Mouse (Mus musculus) MEL (cell line): ENCODE data around the gene Fanca. TPM values are rescaled to one million over a fixed set of nuclear protein-coding genes. Genes with fewer than 3 reads are reported as not detected.

ENCODE experiments used
- DNase-seq: peaks from one replicate; pipeline ENCODE4 v3.0.0; 2011; ENCODE audit warnings: low read depth, low spot score
- H3K27ac ChIP-seq: 2 replicates; pipeline ENCODE4 v1.5.1; 2012; ENCODE audit warnings: low read depth, mild to moderate bottlenecking, control low read depth, low read length, moderate library complexity; ENCODE audit not compliant: control insufficient read depth
- H3K27me3 ChIP-seq, 2 experiments: fragments of 150-350 bp in 1 of 2; sonication (generic) in 1 of 2; 2 replicates each; pipeline ENCODE4 v1.6.1; 2012; ENCODE audit warnings: low read length in 2 of 2, mild to moderate bottlenecking in 2 of 2, improper control_type of control experiment in 1 of 2, moderate library complexity in 1 of 2; ENCODE audit not compliant: insufficient read depth in 2 of 2, control insufficient read depth in 1 of 2
- H3K36me3 ChIP-seq, 2 experiments: 2 replicates each; pipeline ENCODE4 v1.6.1; 2012 to 2014; ENCODE audit warnings: low read length in 2 of 2, improper control_type of control experiment in 1 of 2, inconsistent platforms in 1 of 2, mild to moderate bottlenecking in 1 of 2; ENCODE audit not compliant: insufficient read depth in 2 of 2, control insufficient read depth in 1 of 2
- H3K4me1 ChIP-seq, 2 experiments: fragments of 150-350 bp in 1 of 2; sonication (generic) in 1 of 2; 2 replicates each; pipeline ENCODE4 v1.6.1; 2012; ENCODE audit warnings: low read length in 2 of 2, improper control_type of control experiment in 1 of 2, mild to moderate bottlenecking in 1 of 2; ENCODE audit not compliant: insufficient read depth in 2 of 2, control insufficient read depth in 1 of 2
- H3K4me3 ChIP-seq, 2 experiments: fragments of 150-350 bp in 1 of 2; sonication (generic) in 1 of 2; 2 replicates each; pipeline ENCODE4 v1.5.1; 2012; ENCODE audit warnings: low read depth in 2 of 2, low read length in 2 of 2, mild to moderate bottlenecking in 2 of 2, moderate library complexity in 2 of 2, control low read depth in 1 of 2, improper control_type of control experiment in 1 of 2; ENCODE audit not compliant: control insufficient read depth in 1 of 2, insufficient read depth in 1 of 2
- H3K79me2 ChIP-seq: 2 replicates; pipeline ENCODE4 v1.6.1; 2012; ENCODE audit warnings: mild to moderate bottlenecking, low read length, moderate library complexity; ENCODE audit not compliant: control insufficient read depth, poor library complexity, insufficient read depth
- H3K9ac ChIP-seq: 2 replicates; pipeline ENCODE4 v1.6.1; 2012; ENCODE audit warnings: low read depth, mild to moderate bottlenecking, control low read depth, low read length, moderate library complexity; ENCODE audit not compliant: control insufficient read depth, poor library complexity, severe bottlenecking
- H3K9me3 ChIP-seq: fragments of 150-350 bp; sonication (generic); replicated peaks from 2 replicates; pipeline ENCODE4 v1.6.1; 2012; ENCODE audit warnings: mild to moderate bottlenecking, low read length, improper control_type of control experiment, moderate library complexity; ENCODE audit not compliant: insufficient read depth
- BHLHE40 ChIP-seq: IDR thresholded peaks from 2 replicates; pipeline ENCODE4 v1.6.1; 2012; ENCODE audit warnings: low read depth, mild to moderate bottlenecking, inconsistent platforms, low read length, improper control_type of control experiment, borderline replicate concordance
- CHD2 ChIP-seq: IDR thresholded peaks from 2 replicates; pipeline ENCODE4 v1.6.1; 2011; ENCODE audit warnings: low read length, improper control_type of control experiment
- CTCF ChIP-seq, 3 experiments: IDR thresholded peaks in 2 of 3; conservative IDR thresholded peaks in 1 of 3; 2 replicates each; pipeline ENCODE4 v1.5.1; 2011 to 2012; ENCODE audit warnings: low read length in 3 of 3, low read depth in 2 of 3, mild to moderate bottlenecking in 2 of 3, improper control_type of control experiment in 1 of 3, inconsistent platforms in 1 of 3, mixed read lengths in 1 of 3, moderate library complexity in 1 of 3; ENCODE audit not compliant: control insufficient read depth in 1 of 3, insufficient read depth in 1 of 3, poor library complexity in 1 of 3, severe bottlenecking in 1 of 3
- E2F4 ChIP-seq: IDR thresholded peaks from 2 replicates; pipeline ENCODE4 v1.6.1; 2011; ENCODE audit warnings: low read depth, low read length, improper control_type of control experiment, borderline replicate concordance
- ELF1 ChIP-seq: IDR thresholded peaks from 2 replicates; pipeline ENCODE4 v1.6.1; 2014; ENCODE audit warnings: low read depth, mild to moderate bottlenecking, inconsistent platforms, low read length, improper control_type of control experiment, moderate library complexity
- EP300 ChIP-seq, 2 experiments: IDR thresholded peaks; 2 replicates each; pipeline ENCODE4 v1.6.1; 2011; ENCODE audit warnings: improper control_type of control experiment in 2 of 2, low read length in 2 of 2, low read depth in 1 of 2, mild to moderate bottlenecking in 1 of 2
- ETS1 ChIP-seq: IDR thresholded peaks from 2 replicates; pipeline ENCODE4 v1.6.1; 2012; ENCODE audit warnings: low read depth, mild to moderate bottlenecking, inconsistent platforms, low read length, improper control_type of control experiment, moderate library complexity
- GATA1 ChIP-seq: IDR thresholded peaks from 2 replicates; pipeline ENCODE4 v1.6.1; 2011; ENCODE audit warnings: low read depth, low read length, improper control_type of control experiment
- HCFC1 ChIP-seq: IDR thresholded peaks from 2 replicates; pipeline ENCODE4 v1.6.1; 2012; ENCODE audit warnings: low read depth, mild to moderate bottlenecking, inconsistent platforms, low read length, improper control_type of control experiment, moderate library complexity
- JUND ChIP-seq: IDR thresholded peaks from 2 replicates; pipeline ENCODE4 v1.6.1; 2011; ENCODE audit warnings: low read depth, mild to moderate bottlenecking, improper control_type of control experiment, low read length
- MAFK ChIP-seq: IDR thresholded peaks from 2 replicates; pipeline ENCODE4 v1.6.1; 2011; ENCODE audit warnings: low read depth, mild to moderate bottlenecking, low read length, improper control_type of control experiment, borderline replicate concordance
- MAX ChIP-seq: IDR thresholded peaks from 2 replicates; pipeline ENCODE4 v1.6.1; 2011; ENCODE audit warnings: low read length, improper control_type of control experiment
- MAZ ChIP-seq: IDR thresholded peaks from 2 replicates; pipeline ENCODE4 v1.6.1; 2012; ENCODE audit warnings: low read depth, mild to moderate bottlenecking, inconsistent platforms, low read length, improper control_type of control experiment
- MEF2A ChIP-seq: IDR thresholded peaks from 2 replicates; pipeline ENCODE4 v1.6.1; 2014; ENCODE audit warnings: low read depth, mild to moderate bottlenecking, inconsistent platforms, low read length, improper control_type of control experiment; ENCODE audit not compliant: poor library complexity, insufficient replicate concordance, severe bottlenecking; ENCODE audit errors: extremely low read depth
- MXI1 ChIP-seq: IDR thresholded peaks from 2 replicates; pipeline ENCODE4 v1.6.1; 2011; ENCODE audit warnings: mild to moderate bottlenecking, low read depth, low read length, improper control_type of control experiment
- MYB ChIP-seq: IDR thresholded peaks from 2 replicates; pipeline ENCODE4 v1.6.1; 2011; ENCODE audit warnings: mild to moderate bottlenecking, low read depth, low read length, improper control_type of control experiment
- MYC ChIP-seq: IDR thresholded peaks from 2 replicates; pipeline ENCODE4 v1.6.1; 2011; ENCODE audit warnings: low read depth, mild to moderate bottlenecking, low read length, improper control_type of control experiment, moderate library complexity
- NRF1 ChIP-seq: IDR thresholded peaks from 2 replicates; pipeline ENCODE4 v1.6.1; 2014; ENCODE audit warnings: low read depth, mild to moderate bottlenecking, inconsistent platforms, low read length, improper control_type of control experiment, moderate library complexity; ENCODE audit not compliant: poor library complexity, insufficient read depth, severe bottlenecking
- POLR2A ChIP-seq, 2 experiments: IDR thresholded peaks; 2 replicates each; pipeline ENCODE4 v1.6.1; 2011 to 2012; ENCODE audit warnings: low read length in 2 of 2, mild to moderate bottlenecking in 2 of 2, control low read depth in 1 of 2, improper control_type of control experiment in 1 of 2, low read depth in 1 of 2, moderate library complexity in 1 of 2; ENCODE audit not compliant: control insufficient read depth in 1 of 2, insufficient read depth in 1 of 2, poor library complexity in 1 of 2
- POLR2AphosphoS2 ChIP-seq: IDR thresholded peaks from 2 replicates; pipeline ENCODE4 v1.6.1; 2011; ENCODE audit warnings: low read length, improper control_type of control experiment
- POLR2AphosphoS5 ChIP-seq: IDR thresholded peaks from 2 replicates; pipeline ENCODE4 v1.6.1; 2012; ENCODE audit warnings: low read depth, borderline replicate concordance, mild to moderate bottlenecking, inconsistent platforms, low read length, moderate library complexity, mixed read lengths
- RCOR1 ChIP-seq: IDR thresholded peaks from 2 replicates; pipeline ENCODE4 v1.6.1; 2012; ENCODE audit warnings: low read depth, mild to moderate bottlenecking, inconsistent platforms, low read length, improper control_type of control experiment
- SIN3A ChIP-seq: IDR thresholded peaks from 2 replicates; pipeline ENCODE4 v1.6.1; 2012; ENCODE audit warnings: low read length, improper control_type of control experiment, inconsistent platforms
- TAL1 ChIP-seq: IDR thresholded peaks from 2 replicates; pipeline ENCODE4 v1.6.1; 2012; ENCODE audit warnings: mild to moderate bottlenecking, inconsistent platforms, low read length, moderate library complexity, mixed read lengths
- TCF12 ChIP-seq: IDR thresholded peaks from 2 replicates; pipeline ENCODE4 v1.6.1; 2014; ENCODE audit warnings: low read depth, mild to moderate bottlenecking, inconsistent platforms, low read length, improper control_type of control experiment, moderate library complexity
- UBTF ChIP-seq: IDR thresholded peaks from 2 replicates; pipeline ENCODE4 v1.6.1; 2012; ENCODE audit warnings: low read depth, mild to moderate bottlenecking, inconsistent platforms, low read length, improper control_type of control experiment, moderate library complexity, borderline replicate concordance; ENCODE audit not compliant: insufficient read depth
- USF1 ChIP-seq: IDR thresholded peaks from 2 replicates; pipeline ENCODE4 v1.6.1; 2014; ENCODE audit warnings: low read depth, mild to moderate bottlenecking, inconsistent platforms, low read length, improper control_type of control experiment, moderate library complexity
- USF2 ChIP-seq, 2 experiments: IDR thresholded peaks; 2 replicates each; pipeline ENCODE4 v1.6.1; 2011 to 2012; ENCODE audit warnings: improper control_type of control experiment in 2 of 2, low read length in 2 of 2, borderline replicate concordance in 1 of 2, inconsistent platforms in 1 of 2, low read depth in 1 of 2, mild to moderate bottlenecking in 1 of 2; ENCODE audit not compliant: insufficient read depth in 1 of 2
- ZKSCAN1 ChIP-seq: IDR thresholded peaks from 2 replicates; pipeline ENCODE4 v1.6.1; 2012; ENCODE audit warnings: low read depth, mild to moderate bottlenecking, inconsistent platforms, low read length, improper control_type of control experiment, moderate library complexity
- ZMIZ1 ChIP-seq: IDR thresholded peaks from 2 replicates; pipeline ENCODE4 v1.6.1; 2012; ENCODE audit warnings: low read depth, mild to moderate bottlenecking, inconsistent platforms, low read length, improper control_type of control experiment, moderate library complexity
- polyA plus RNA-seq, 2 experiments: library from polyadenylated mRNA; stranded (reverse) in 1 of 2; unstranded in 1 of 2; fragments of >175 nt in 1 of 2; fragments of >200 nt in 1 of 2; gene quantifications; 2 replicates each; pipeline versions ENCODE4 v1.2.1 to v1.2.4; 2012; ENCODE audit warnings: low replicate concordance in 2 of 2, low read depth in 1 of 2; ENCODE audit not compliant: insufficient read length in 2 of 2, insufficient read depth in 1 of 2, missing spikeins in 1 of 2
- total RNA-seq: library from RNA; depleted of rRNA; stranded (reverse); fragments of 300-350 nt; gene quantifications from 2 replicates; pipeline ENCODE4 v1.2.3, GENCODE M21; 2012

Fanca gene
- total and polyA plus RNA-seq, 3 experiments = 32.2 to 75.9 TPM; not detected in 1

DNA sequence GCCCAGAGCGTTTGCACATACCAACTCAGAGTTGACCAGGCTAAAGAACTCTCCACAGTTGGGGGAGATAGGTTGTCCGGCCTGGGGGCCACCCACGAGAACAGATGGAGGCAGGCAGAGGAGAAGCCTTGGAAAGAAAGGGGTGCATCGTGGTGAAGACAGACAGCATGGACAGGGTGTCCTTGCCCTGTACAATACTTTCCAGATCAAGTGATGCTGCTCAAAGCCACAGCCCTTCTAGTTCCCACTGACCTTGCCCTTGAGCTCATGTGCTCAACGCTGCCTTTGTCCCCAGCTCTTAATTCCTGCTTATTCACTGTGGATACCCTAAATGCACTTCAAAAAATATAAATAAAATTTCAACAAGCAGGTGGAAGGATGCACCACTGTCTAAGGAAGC lies 43.9 kb downstream of the Fanca start:
- no peaks in the 10 kb centered on the region for H3K4me1 ChIP-seq
- H3K4me3 ChIP-seq = no peak overlapping the region
- DNase-seq = no peak
- H3K27me3 ChIP-seq = no peaks in the 10 kb centered on the region
- H3K36me3 ChIP-seq = no peaks in the 10 kb centered on the region; a peak in 2 of 4 replicates
- no peak overlapping the region for H3K9ac ChIP-seq
- H3K79me2 ChIP-seq = no peaks in the 10 kb centered on the region
- no peak overlapping the region for H3K27ac ChIP-seq
- TF ChIP-seq MAX (no peak), RCOR1 (no peak), MXI1 (no peak), NRF1 (no peak), EP300 (IDR thresholded peaks at IDR 0.05; ENCODE audit: low read depth in 1 of 2, low read length in 2 of 2) (no peak), CTCF (IDR thresholded peaks at IDR 0.05 in 2 of 3, conservative IDR thresholded peaks at IDR 0.05 in 1 of 3; ENCODE audit: control insufficient read depth in 1 of 3, insufficient read depth in 1 of 3, low read depth in 2 of 3, low read length in 3 of 3, poor library complexity in 1 of 3, severe bottlenecking in 1 of 3) (no peak), HCFC1 (no peak), CHD2 (no peak), JUND (no peak), SIN3A (no peak), BHLHE40 (no peak), E2F4 (no peak), POLR2AphosphoS5 (no peak), TAL1 (no peak), MYC (no peak), MAFK (no peak), ELF1 (no peak), MAZ (no peak)
- TF ChIP-seq, all 39 proteins: peak for 0
- H3K9me3 ChIP-seq = no peaks in the 10 kb centered on the region

DNA sequence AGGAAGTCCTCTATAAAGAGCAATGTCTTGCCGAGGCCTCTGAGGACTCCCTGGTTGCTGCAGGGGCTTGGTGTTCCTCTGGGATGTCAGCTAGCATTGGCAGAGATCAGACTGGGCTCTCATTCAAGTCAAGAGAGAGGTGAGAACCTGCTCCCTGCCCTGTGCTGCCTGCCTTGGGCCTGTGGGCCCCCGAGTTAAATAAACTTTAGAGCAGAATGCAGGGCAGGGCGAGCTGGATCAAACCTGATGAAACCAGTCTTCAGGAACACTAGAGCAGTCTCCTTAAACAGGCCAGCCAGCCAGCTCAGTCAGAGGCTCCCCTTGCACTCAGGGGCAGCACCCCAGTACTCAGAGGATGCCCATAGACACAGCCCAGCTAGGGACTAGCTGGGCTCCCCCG lies 46.5 kb downstream of the Fanca start:
- no peak for DNase-seq
- Histone ChIP-seq H3K9me3 (no peaks in the 10 kb centered on the region), H3K4me3 (no peak overlapping the region), H3K27ac (no peak overlapping the region), H3K79me2 (no peaks in the 10 kb centered on the region), H3K4me1 (no peaks in the 10 kb centered on the region), H3K9ac (no peak overlapping the region), H3K27me3 (no peaks in the 10 kb centered on the region), H3K36me3 (no peaks in the 10 kb centered on the region; a peak in 2 of 4 replicates)
- TF ChIP-seq USF2 (IDR thresholded peaks at IDR 0.05; ENCODE audit: borderline replicate concordance in 1 of 2, insufficient read depth in 1 of 2, low read depth in 1 of 2, low read length in 2 of 2) (no peak), POLR2A (IDR thresholded peaks at IDR 0.05; ENCODE audit: control insufficient read depth in 1 of 2, insufficient read depth in 1 of 2, low read depth in 1 of 2, low read length in 2 of 2, poor library complexity in 1 of 2) (no peak), MXI1 (no peak), MEF2A (no peak), E2F4 (no peak), MYB (no peak), ZKSCAN1 (no peak), ZMIZ1 (no peak), POLR2AphosphoS2 (no peak), GATA1 (no peak), ETS1 (no peak), TCF12 (no peak), UBTF (no peak), MAX (no peak), USF1 (no peak), MAFK (no peak), SIN3A (no peak), EP300 (IDR thresholded peaks at IDR 0.05; ENCODE audit: low read depth in 1 of 2, low read length in 2 of 2) (no peak), BHLHE40 (no peak), TAL1 (no peak)
